Mouse (Mus musculus) B cell, adult 2 months (primary cell): ENCODE measurements at regions not wholly inside any gene's neighbourhood (a gene's known extent, or its start where the extent isn't known, plus 50 kb on each side); places are given as distances from the start of the nearest gene placed in this dataset.
A peak's percentile ranks its signal among the peaks of the same experiment; 100 is the strongest.

Experiments used
- DNase-seq, 2 experiments: peaks; one replicate each; pipeline ENCODE4 v3.0.0; 2022

- no peak for DNase-seq
These were observed 53.3 kb upstream of the Ptpn12 start for GRCm38 (mm10) chr5:21109030-21109429.

- no peak for DNase-seq
These were observed 57.7 kb upstream of the Ptpn12 start for GRCm38 (mm10) chr5:21113377-21113776.

GRCm38 (mm10) chr5:21115552-21115951 lies 59.8 kb upstream of the Ptpn12 start:
- no peak for DNase-seq

- no peak for DNase-seq
These were observed 63.0 kb upstream of the Gsap start for GRCm38 (mm10) chr5:21123081-21123480.

- no peak for DNase-seq
These were observed 61.0 kb upstream of the Gsap start for GRCm38 (mm10) chr5:21125085-21125484.

- DNase-seq = peak; percentile 53
These were observed 54.9 kb upstream of the Gsap start for GRCm38 (mm10) chr5:21131173-21131572.

GRCm38 (mm10) chr5:21131943-21132342 lies 54.1 kb upstream of the Gsap start:
- DNase-seq = peak in 1 of 2 experiments; percentile 5

- DNase-seq = no peak
These were observed 50.6 kb upstream of the Gsap start for GRCm38 (mm10) chr5:21135476-21135875.

GRCm38 (mm10) chr5:21136081-21136480 lies 50.0 kb upstream of the Gsap start:
- DNase-seq = no peak
